Mouse (Mus musculus): Measurements from ENCODE around the gene Vps39. TPM values are rescaled to one million over a fixed set of nuclear protein-coding genes. Genes with fewer than 3 reads are reported as not detected.

Vps39 gene
- polyA plus RNA-seq, 1 experiment from 2014 or later, result 17.8 TPM

DNA sequence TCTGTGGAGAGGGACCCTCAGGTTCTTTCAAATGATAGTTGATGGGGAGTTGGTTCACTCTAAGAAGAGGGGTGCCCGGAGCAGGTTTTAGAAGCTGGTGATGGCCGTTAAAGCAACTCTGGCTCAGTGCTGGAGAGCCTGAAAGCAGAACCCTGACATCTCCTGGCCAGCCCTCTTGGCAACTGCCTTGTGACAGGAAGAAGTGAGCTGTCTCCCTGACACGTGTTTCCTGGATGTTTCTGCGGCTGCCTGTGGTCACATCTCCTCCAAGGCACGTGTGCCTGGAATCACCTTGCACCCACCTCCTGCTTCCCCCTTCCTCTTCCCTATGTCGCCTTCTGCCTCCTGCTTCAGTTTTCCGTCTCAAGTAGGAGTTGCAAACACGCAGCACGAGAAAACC is 4.8 kb downstream of the Vps39 start:
- Histone ChIP-seq H3K4me2 (no peak overlapping the region), H3K4me1 (0 out of 2 replicates have a peak, but pooled peaks cover 7% of the 10 kb centered on the region), H3K4me3 (replicated peaks) (no peak overlapping the region), H3K27me3 (replicated peaks) (no peaks in the 10 kb centered on the region), H3K9ac (no peak overlapping the region), H3K27ac (no peak overlapping the region), H3K36me3 (peaks cover 20% of the 10 kb centered on the region), H3K9me3 (no peaks in the 10 kb centered on the region)
- ATAC-seq (ENCODE audit: insufficient read depth, low FRiP score, low read depth), result no peak
- 72% methylated on average over 9 of the region's 9 CpGs for WGBS

GRCm38 (mm10) chr2:120341741-120342140 is 11.2 kb downstream of the Vps39 start:
- 97% methylated on average over 1 of the region's 1 CpGs for WGBS
- no peak for ATAC-seq (ENCODE audit: insufficient read depth, low FRiP score, low read depth)
- no peaks in the 10 kb centered on the region for H3K9me3 ChIP-seq
- no peak overlapping the region for H3K4me2 ChIP-seq
- no peaks in the 10 kb centered on the region for H3K4me1 ChIP-seq
- H3K27ac ChIP-seq, result no peak overlapping the region
- no peaks in the 10 kb centered on the region for H3K27me3 ChIP-seq (replicated peaks)
- H3K9ac ChIP-seq, result no peak overlapping the region
- no peak overlapping the region for H3K4me3 ChIP-seq (replicated peaks)
- H3K36me3 ChIP-seq, result peaks cover 24% of the 10 kb centered on the region

DNA sequence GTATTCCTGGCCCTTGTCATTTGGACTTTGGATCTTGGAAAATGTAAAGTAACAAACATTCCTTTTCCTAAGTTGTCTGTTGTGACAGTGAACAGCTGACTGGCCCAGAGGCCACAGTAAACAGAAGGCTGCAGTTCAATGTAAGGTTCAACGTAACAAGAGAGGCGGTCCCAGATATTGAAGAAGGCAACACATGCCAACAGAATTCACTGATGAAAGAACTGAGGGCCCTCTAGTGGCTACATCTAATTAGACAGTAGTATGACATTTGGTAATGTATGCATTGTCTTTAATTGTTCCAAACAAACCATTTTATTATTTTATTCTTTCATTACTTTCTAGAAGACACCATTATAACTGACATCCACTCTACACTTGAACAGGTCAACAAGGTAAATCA is 15.1 kb downstream of the Vps39 start:
- H3K36me3 ChIP-seq, result peaks cover 36% of the 10 kb centered on the region

GRCm38 (mm10) chr2:120331575-120331974 is 21.4 kb downstream of the Vps39 start:
- no peak overlapping the region for H3K9ac ChIP-seq
- no peak overlapping the region for H3K4me2 ChIP-seq
- no peak overlapping the region for H3K4me3 ChIP-seq (replicated peaks)
- H3K4me1 ChIP-seq, result no peaks in the 10 kb centered on the region
- H3K36me3 ChIP-seq, result peaks cover 33% of the 10 kb centered on the region
- ATAC-seq (ENCODE audit: insufficient read depth, low FRiP score, low read depth), result no peak
- no peak overlapping the region for H3K27ac ChIP-seq
- H3K27me3 ChIP-seq (replicated peaks), result no peaks in the 10 kb centered on the region
- WGBS, result 67% methylated on average over 4 of the region's 4 CpGs
- H3K9me3 ChIP-seq, result no peaks in the 10 kb centered on the region

More for the DNA sequence above, 15.1 kb downstream of the Vps39 start:
- Histone ChIP-seq H3K27ac (no peak overlapping the region), H3K27me3 (replicated peaks) (no peaks in the 10 kb centered on the region), H3K9ac (no peak overlapping the region), H3K4me2 (no peak overlapping the region), H3K4me1 (no peaks in the 10 kb centered on the region), H3K4me3 (replicated peaks) (no peak overlapping the region), H3K9me3 (no peaks in the 10 kb centered on the region)
- ATAC-seq (ENCODE audit: insufficient read depth, low FRiP score, low read depth), result no peak
- 57% methylated on average over 2 of the region's 2 CpGs for whole genome bisulfite sequencing

DNA sequence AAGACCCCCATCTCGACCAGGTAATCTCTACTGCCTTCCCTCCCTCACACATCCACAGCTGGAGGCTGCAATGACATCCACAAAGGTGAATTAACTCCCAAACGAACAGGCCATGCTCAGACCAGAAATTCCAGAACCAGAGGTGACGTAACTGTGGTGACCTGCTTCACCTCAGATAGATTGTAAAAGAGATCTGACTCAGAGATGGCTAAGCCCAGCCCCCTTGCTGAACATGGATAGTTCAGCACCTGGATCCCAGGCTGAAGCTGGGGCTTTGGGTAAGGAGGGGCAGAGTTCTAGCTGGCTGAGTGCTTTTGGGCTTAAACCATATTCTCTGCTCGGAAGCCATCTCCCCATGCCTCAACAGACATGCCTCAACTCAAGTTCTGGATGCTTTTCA is 37.9 kb downstream of the Vps39 start:
- H3K4me1 ChIP-seq, result no peaks in the 10 kb centered on the region
- H3K9ac ChIP-seq, result no peak overlapping the region
- no peak overlapping the region for H3K27ac ChIP-seq
- WGBS, result 72% methylated on average over 4 of the region's 4 CpGs
- no peaks in the 10 kb centered on the region for H3K27me3 ChIP-seq (replicated peaks)
- no peak for ATAC-seq (ENCODE audit: insufficient read depth, low FRiP score, low read depth)
- no peak overlapping the region for H3K4me3 ChIP-seq (replicated peaks)
- H3K4me2 ChIP-seq, result no peak overlapping the region
- H3K9me3 ChIP-seq, result no peaks in the 10 kb centered on the region
- H3K36me3 ChIP-seq, result peaks cover 30% of the 10 kb centered on the region; the same call in 1 of the 2 replicates

- ATAC-seq (ENCODE audit: insufficient read depth, low FRiP score, low read depth), result no peak
- Histone ChIP-seq H3K4me3 (replicated peaks) (no peak overlapping the region), H3K9me3 (no peaks in the 10 kb centered on the region), H3K36me3 (peaks cover 29% of the 10 kb centered on the region; the same call in 1 of the 2 replicates), H3K27ac (no peak overlapping the region), H3K9ac (no peak overlapping the region), H3K4me2 (no peak overlapping the region), H3K27me3 (replicated peaks) (no peaks in the 10 kb centered on the region), H3K4me1 (no peaks in the 10 kb centered on the region)
- 87% methylated on average over 4 of the region's 4 CpGs for WGBS
Measured at GRCm38 (mm10) chr2:120314487-120314886, 38.5 kb downstream of the Vps39 start.

DNA sequence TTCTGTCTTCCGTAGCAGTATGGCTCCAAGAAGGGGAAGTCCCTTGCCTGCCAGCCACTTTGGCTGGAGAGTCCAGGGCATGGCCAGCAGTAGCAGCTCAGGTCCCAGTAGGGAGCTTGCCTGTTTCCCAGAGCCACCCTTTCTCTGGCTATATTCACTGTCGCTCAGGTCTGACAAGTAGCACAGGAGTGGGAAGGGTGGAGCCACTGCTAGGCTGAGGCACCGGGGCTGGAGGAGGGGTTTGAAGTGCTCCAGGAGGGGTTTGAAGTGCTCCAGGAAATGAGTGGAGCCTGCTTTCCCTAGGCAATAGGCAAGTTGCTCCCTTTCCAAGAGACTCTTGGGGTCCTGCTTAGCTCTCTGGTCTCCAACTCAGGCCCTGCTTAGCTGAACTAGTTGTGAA is 39.0 kb downstream of the Vps39 start, which contains the start of gene Pla2g4f:
Pla2g4f (minus strand) TSS at position 190 of the 400 bp plus-strand sequence.
- H3K36me3 ChIP-seq, result peaks cover 26% of the 10 kb centered on the region; the same call in 1 of the 2 replicates
- H3K27me3 ChIP-seq (replicated peaks), result no peaks in the 10 kb centered on the region
- no peak within 1 kb of the TSS for H3K9ac ChIP-seq
- H3K4me2 ChIP-seq, result no peak within 1 kb of the TSS
- no peak for ATAC-seq (ENCODE audit: insufficient read depth, low FRiP score, low read depth)
- no peak within 1 kb of the TSS for H3K27ac ChIP-seq
- no peaks in the 10 kb centered on the region for H3K4me1 ChIP-seq
- H3K4me3 ChIP-seq (replicated peaks), result no peak within 1 kb of the TSS
- WGBS, result 45% methylated on average over 3 of the region's 3 CpGs
- H3K9me3 ChIP-seq, result no peaks in the 10 kb centered on the region

- H3K4me3 ChIP-seq (replicated peaks), result no peak overlapping the region
- no peak for ATAC-seq (ENCODE audit: insufficient read depth, low FRiP score, low read depth)
- no peaks in the 10 kb centered on the region for H3K27me3 ChIP-seq (replicated peaks)
- no peak overlapping the region for H3K27ac ChIP-seq
- no peak overlapping the region for H3K9ac ChIP-seq
- H3K4me2 ChIP-seq, result no peak overlapping the region
- no peaks in the 10 kb centered on the region for H3K9me3 ChIP-seq
- H3K4me1 ChIP-seq, result no peaks in the 10 kb centered on the region
- WGBS, result 78% methylated on average over 7 of the region's 7 CpGs
- peaks cover 13% of the 10 kb centered on the region; the same call in 1 of the 2 replicates for H3K36me3 ChIP-seq
Measured at GRCm38 (mm10) chr2:120312276-120312825, 40.6 kb downstream of the Vps39 start.

- no peaks in the 10 kb centered on the region for H3K4me1 ChIP-seq
- WGBS, result 22% methylated on average over 3 of the region's 3 CpGs
- H3K9me3 ChIP-seq, result no peaks in the 10 kb centered on the region
- no peak overlapping the region for H3K4me2 ChIP-seq
- no peaks in the 10 kb centered on the region for H3K27me3 ChIP-seq (replicated peaks)
- H3K36me3 ChIP-seq, result no peaks in the 10 kb centered on the region
- H3K9ac ChIP-seq, result no peak overlapping the region
- H3K4me3 ChIP-seq (replicated peaks), result no peak overlapping the region
- no peak for ATAC-seq (ENCODE audit: insufficient read depth, low FRiP score, low read depth)
- H3K27ac ChIP-seq, result no peak overlapping the region
Measured at GRCm38 (mm10) chr2:120304113-120304512, 48.8 kb downstream of the Vps39 start.

DNA sequence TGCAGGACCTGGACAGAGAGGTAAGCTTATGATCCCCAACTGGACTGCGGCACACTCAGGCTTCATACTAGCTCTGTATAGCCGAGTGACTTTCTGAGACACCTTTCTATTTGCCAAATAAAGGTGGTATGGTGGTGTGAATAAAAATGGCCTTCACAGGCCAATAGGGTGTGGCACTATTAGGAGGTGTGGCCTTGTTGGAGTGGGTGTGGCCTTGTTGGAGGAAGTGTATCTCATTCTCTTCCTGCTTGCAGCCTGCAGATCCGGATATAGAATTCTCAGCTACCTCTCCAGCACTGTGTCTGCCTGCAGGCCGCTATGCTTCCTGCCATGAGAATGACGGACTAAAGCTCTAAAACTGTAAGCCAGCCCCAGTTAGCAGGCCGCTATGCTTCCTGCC is 51.9 kb downstream of the Vps39 start:
- Histone ChIP-seq H3K4me1 (no peaks in the 10 kb centered on the region), H3K36me3 (no peaks in the 10 kb centered on the region), H3K27me3 (replicated peaks) (no peaks in the 10 kb centered on the region), H3K27ac (no peak overlapping the region), H3K9ac (no peak overlapping the region), H3K4me2 (no peak overlapping the region), H3K4me3 (replicated peaks) (no peak overlapping the region), H3K9me3 (no peaks in the 10 kb centered on the region)
- ATAC-seq (ENCODE audit: insufficient read depth, low FRiP score, low read depth), result no peak
- 93% methylated on average over 6 of the region's 6 CpGs for WGBS

- no peak overlapping the region for H3K27ac ChIP-seq
- peak; percentile 58; the same call in 1 of the 2 replicates for ATAC-seq (ENCODE audit: insufficient read depth, low FRiP score, low read depth)
- no peaks in the 10 kb centered on the region for H3K4me1 ChIP-seq
- no peak overlapping the region for H3K4me2 ChIP-seq
- WGBS, result 65% methylated on average over 4 of the region's 4 CpGs
- no peaks in the 10 kb centered on the region for H3K27me3 ChIP-seq (replicated peaks)
- no peaks in the 10 kb centered on the region for H3K36me3 ChIP-seq
- no peaks in the 10 kb centered on the region for H3K9me3 ChIP-seq
- H3K4me3 ChIP-seq (replicated peaks), result no peak overlapping the region
- H3K9ac ChIP-seq, result no peak overlapping the region
Measured at GRCm38 (mm10) chr2:120299866-120300265, 53.1 kb downstream of the Vps39 start.

DNA sequence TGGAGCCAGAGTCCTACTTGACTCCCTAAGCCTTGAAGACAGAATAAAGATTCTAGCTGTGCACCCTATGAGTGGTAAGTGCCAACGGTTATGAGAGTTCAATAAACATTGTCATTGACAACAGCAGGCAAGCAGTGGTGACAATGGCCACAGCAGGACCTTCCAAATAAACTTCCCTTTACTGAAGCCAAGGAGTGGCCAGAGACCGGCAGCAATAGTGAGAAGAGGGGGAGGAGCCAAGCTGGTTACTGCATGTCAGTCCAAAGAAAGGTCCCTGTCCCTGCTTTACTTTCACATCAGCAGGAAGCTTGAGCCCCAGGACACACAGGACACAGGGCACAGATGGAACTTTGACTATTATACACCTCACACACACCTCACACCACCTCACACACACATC is 56.8 kb downstream of the Vps39 start:
- Histone ChIP-seq H3K36me3 (no peaks in the 10 kb centered on the region), H3K4me3 (replicated peaks) (no peak overlapping the region), H3K4me2 (no peak overlapping the region), H3K9ac (no peak overlapping the region), H3K27ac (no peak overlapping the region), H3K9me3 (no peaks in the 10 kb centered on the region), H3K27me3 (replicated peaks) (no peaks in the 10 kb centered on the region), H3K4me1 (no peaks in the 10 kb centered on the region)
- WGBS, result 24% methylated on average over 2 of the region's 2 CpGs
- ATAC-seq (ENCODE audit: insufficient read depth, low FRiP score, low read depth), result no peak
